Mouse (Mus musculus) liver, postnatal 0 days (tissue): ENCODE measurements around the gene Ttc23l. TPM values are rescaled to one million over a fixed set of nuclear protein-coding genes. Genes with fewer than 3 reads are reported as not detected.
"Not testable (repeated sequence)": the region's sequence is repeated elsewhere in the genome, so short reads cannot be mapped to it uniquely, and the experiment has no call there.

ENCODE experiments used
- ATAC-seq: fragments of 200-750 bp; cut with Nextera tagmentation; 2 replicates; pipeline ENCODE4 v1.8.0; 2017; ENCODE audit warnings: mild to moderate bottlenecking, moderate library complexity
- DNase-seq: peaks from one replicate; pipeline ENCODE4 v3.0.0-alpha.2; 2016
- H3K27ac ChIP-seq: fragments of 300-500 bp; sonication (generic); 2 replicates; pipeline ENCODE4 v1.5.1; 2014; ENCODE audit warnings: antibody characterized with exemption, moderate library complexity, mild to moderate bottlenecking, low read depth
- H3K27me3 ChIP-seq: fragments of 300-500 bp; sonication (generic); 2 replicates; pipeline ENCODE4 v1.6.1; 2014; ENCODE audit warnings: low read length, control low read depth, mixed read lengths; ENCODE audit not compliant: insufficient read depth
- H3K36me3 ChIP-seq: fragments of 300-500 bp; sonication (generic); replicated peaks from 2 replicates; pipeline ENCODE4 v1.6.1; 2014; ENCODE audit warnings: mild to moderate bottlenecking, control low read depth, low read length, moderate library complexity, mixed read lengths; ENCODE audit not compliant: insufficient read depth
- H3K4me1 ChIP-seq: fragments of 300-500 bp; sonication (generic); 2 replicates; pipeline ENCODE4 v1.6.1; 2014; ENCODE audit warnings: antibody characterized with exemption, mild to moderate bottlenecking, control low read depth; ENCODE audit not compliant: insufficient read depth
- H3K4me2 ChIP-seq: fragments of 300-500 bp; sonication (generic); 2 replicates; pipeline ENCODE4 v1.6.1; 2014; ENCODE audit warnings: low read depth, mild to moderate bottlenecking, low read length, moderate library complexity, mixed read lengths
- H3K4me3 ChIP-seq: fragments of 300-500 bp; sonication (generic); 2 replicates; pipeline ENCODE4 v1.5.1; 2014; ENCODE audit warnings: low read depth, low read length
- H3K9ac ChIP-seq: fragments of 300-500 bp; sonication (generic); replicated peaks from 2 replicates; pipeline ENCODE4 v1.6.1; 2014; ENCODE audit warnings: mild to moderate bottlenecking, moderate library complexity
- H3K9me3 ChIP-seq: fragments of 300-500 bp; sonication (generic); 2 replicates; pipeline ENCODE4 v1.6.1; 2016; ENCODE audit warnings: mild to moderate bottlenecking, control low read depth, low read length, mixed read lengths
- CTCF ChIP-seq: sonication (generic); IDR thresholded peaks from 2 replicates; pipeline ENCODE4 v1.5.1; 2016; ENCODE audit warnings: antibody characterized with exemption, low read depth
- EP300 ChIP-seq: IDR thresholded peaks from 2 replicates; pipeline ENCODE4 v1.6.1; 2016; ENCODE audit warnings: antibody characterized with exemption, low read depth, mild to moderate bottlenecking
- WGBS: fragments of 180-500 bp; shearing (Covaris S2); extraction: QIAGEN DNeasy Blood & Tissue Kit; methylation state at CpG from one replicate; pipeline ENCODE4 v1.1.7; 2014; ENCODE audit not compliant: insufficient replicate concordance; 5-methylcytosine and 5-hydroxymethylcytosine counted together
- polyA plus RNA-seq: library from polyadenylated mRNA; unstranded; fragments of >200 nt; fragmentation: Nextera tagmentation; extraction: Ambion mirVana; gene quantifications from 2 replicates; pipeline ENCODE4 v1.2.1, GENCODE M21; 2015

Gene Ttc23l
- polyA plus RNA-seq, 1 experiment from 2014 or later: not detected

GRCm38 (mm10) chr15:10500838-10501719 lies 57.4 kb downstream of the Ttc23l start:
- H3K27ac ChIP-seq: no peak overlapping the region
- H3K9ac ChIP-seq: no peak overlapping the region
- no peaks in the 10 kb centered on the region for H3K9me3 ChIP-seq
- DNase-seq: peak; percentile 45
- TF ChIP-seq EP300 (no peak), CTCF (peak; percentile 70)
- 52% methylated on average over 11 of the region's 11 CpGs for WGBS
- H3K4me1 ChIP-seq: no peaks in the 10 kb centered on the region
- no peaks in the 10 kb centered on the region for H3K27me3 ChIP-seq
- H3K4me3 ChIP-seq: no peak overlapping the region
- no peak overlapping the region for H3K4me2 ChIP-seq
- no peaks in the 10 kb centered on the region for H3K36me3 ChIP-seq
- no peak for ATAC-seq

DNA sequence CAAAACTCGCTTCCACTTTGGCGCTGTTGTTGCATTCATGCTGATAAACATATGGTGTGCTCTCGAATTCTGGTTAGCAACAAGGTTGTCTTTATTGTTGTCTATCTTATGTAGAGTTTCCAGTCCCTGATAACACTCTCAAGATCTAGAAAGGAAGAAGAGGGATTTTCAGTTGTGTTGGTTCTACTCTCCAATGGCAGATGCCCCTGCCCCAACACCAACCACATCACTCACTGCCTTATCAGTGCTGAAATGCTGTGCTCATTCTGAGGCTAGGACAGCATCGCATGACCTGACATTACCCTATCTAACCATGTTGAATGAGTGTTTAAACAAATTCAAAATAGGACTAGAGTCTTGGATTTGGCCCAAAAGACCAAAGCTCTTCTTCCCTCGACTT lies 58.4 kb downstream of the Ttc23l start:
- Histone ChIP-seq H3K27me3 (no peaks in the 10 kb centered on the region), H3K4me3 (no peak overlapping the region), H3K4me2 (no peak overlapping the region), H3K36me3 (no peaks in the 10 kb centered on the region), H3K27ac (no peak overlapping the region), H3K9ac (no peak overlapping the region), H3K9me3 (no peaks in the 10 kb centered on the region), H3K4me1 (no peaks in the 10 kb centered on the region)
- no peak for DNase-seq
- TF ChIP-seq CTCF (no peak), EP300 (no peak)
- 52% methylated on average over 5 of the region's 5 CpGs for WGBS
- no peak for ATAC-seq

- no peak overlapping the region for H3K4me2 ChIP-seq
- TF ChIP-seq CTCF (no peak), EP300 (no peak)
- no peaks in the 10 kb centered on the region for H3K9me3 ChIP-seq
- H3K9ac ChIP-seq: no peak overlapping the region
- ATAC-seq (no peak), DNase-seq (no peak)
- WGBS: 70% methylated on average over 5 of the region's 5 CpGs
- H3K27ac ChIP-seq: no peak overlapping the region
- no peaks in the 10 kb centered on the region for H3K36me3 ChIP-seq
- no peaks in the 10 kb centered on the region for H3K27me3 ChIP-seq
- H3K4me3 ChIP-seq: no peak overlapping the region
- H3K4me1 ChIP-seq: no peaks in the 10 kb centered on the region
Measured at GRCm38 (mm10) chr15:10499593-10499992, 58.9 kb downstream of the Ttc23l start.

- H3K4me3 ChIP-seq, H3K4me1 ChIP-seq, H3K9ac ChIP-seq, ATAC-seq, H3K9me3 ChIP-seq, H3K27ac ChIP-seq, H3K36me3 ChIP-seq, H3K27me3 ChIP-seq, DNase-seq, H3K4me2 ChIP-seq: not testable (repeated sequence)
- WGBS: 92% methylated on average over 1 of the region's 1 CpGs
Measured at GRCm38 (mm10) chr15:10496696-10497095, 61.8 kb downstream of the Ttc23l start.

DNA sequence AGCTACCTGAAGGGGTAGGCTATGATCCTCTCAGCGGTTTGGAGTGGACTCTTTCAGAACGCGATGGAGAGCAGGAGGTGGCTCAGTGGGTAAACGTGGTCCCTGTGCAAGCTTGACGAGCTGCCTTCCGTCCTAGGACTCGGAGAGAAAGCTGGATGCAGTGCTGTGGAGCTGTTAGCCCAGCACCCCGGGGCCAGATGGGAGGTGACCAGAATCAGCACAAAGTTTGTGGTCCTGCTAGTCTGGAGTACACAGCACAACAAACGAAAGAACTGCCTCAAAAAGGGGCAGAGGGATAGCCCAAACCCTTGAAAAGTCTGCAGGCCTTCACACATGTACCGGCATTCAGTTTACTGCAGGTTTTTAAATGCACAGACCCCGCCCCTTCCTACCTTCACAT lies 62.5 kb downstream of the Ttc23l start:
- TF ChIP-seq EP300 (no peak), CTCF (no peak)
- H3K4me1 ChIP-seq: no peaks in the 10 kb centered on the region
- no peaks in the 10 kb centered on the region for H3K9me3 ChIP-seq
- H3K4me3 ChIP-seq: no peak overlapping the region
- H3K36me3 ChIP-seq: no peaks in the 10 kb centered on the region
- 87% methylated on average over 11 of the region's 11 CpGs for WGBS
- no peak overlapping the region for H3K27ac ChIP-seq
- ATAC-seq: no peak
- no peak for DNase-seq
- no peak overlapping the region for H3K9ac ChIP-seq
- no peaks in the 10 kb centered on the region for H3K27me3 ChIP-seq
- H3K4me2 ChIP-seq: no peak overlapping the region

GRCm38 (mm10) chr15:10490101-10490500 lies 68.4 kb downstream of the Ttc23l start:
- no peaks in the 10 kb centered on the region; the same call in 1 of the 2 replicates for H3K4me1 ChIP-seq
- no peak for DNase-seq
- H3K9me3 ChIP-seq: no peaks in the 10 kb centered on the region
- no peak overlapping the region for H3K4me2 ChIP-seq
- no peak overlapping the region for H3K4me3 ChIP-seq
- H3K36me3 ChIP-seq: no peaks in the 10 kb centered on the region; the same call in none of the 2 replicates
- H3K9ac ChIP-seq: no peak overlapping the region
- no peak for TF ChIP-seq CTCF
- no peak overlapping the region for H3K27ac ChIP-seq
- 91% methylated on average over 5 of the region's 5 CpGs for WGBS
- no peaks in the 10 kb centered on the region for H3K27me3 ChIP-seq
- ATAC-seq: no peak
